Mouse (Mus musculus): ENCODE measurements at regions not wholly inside any gene's neighbourhood (a gene's known extent, or its start where the extent isn't known, plus 50 kb on each side); places are given as distances from the start of the nearest gene placed in this dataset.
A peak's percentile ranks its signal among the peaks of the same experiment; 100 is the strongest.

GRCm38 (mm10) chr2:136449265-136449664 is 52.4 kb upstream of the Ankef1 start:
- no peak overlapping the region for H3K9ac ChIP-seq (replicated peaks)
- no peak overlapping the region for H3K4me2 ChIP-seq (replicated peaks)
- no peaks in the 10 kb centered on the region for H3K9me3 ChIP-seq
- no peaks in the 10 kb centered on the region for H3K27me3 ChIP-seq
- H3K27ac ChIP-seq (replicated peaks) = no peak overlapping the region
- no peaks in the 10 kb centered on the region for H3K4me1 ChIP-seq
- no peaks in the 10 kb centered on the region for H3K36me3 ChIP-seq
- 0% methylated on average over 1 of the region's 1 CpGs for WGBS
- H3K4me3 ChIP-seq = no peak overlapping the region
- 0 out of 2 replicates have a peak, but pooled peaks have one; percentile 43 for ATAC-seq (replicated peaks)

Measured in forebrain, embryonic 15.5 days (tissue).